Mouse (Mus musculus): Measurements from ENCODE around the gene Pola2. TPM values are rescaled to one million over a fixed set of nuclear protein-coding genes. Genes with fewer than 3 reads are reported as not detected.

The Pola2 gene
- polyA plus RNA-seq, 1 experiment from 2014 or later: 80.7 TPM

- H3K9me3 ChIP-seq: no peaks in the 10 kb centered on the region
- H3K4me3 ChIP-seq: no peak overlapping the region
- 87% methylated on average over 5 of the region's 5 CpGs for WGBS
- H3K36me3 ChIP-seq: peaks cover 72% of the 10 kb centered on the region
- no peak overlapping the region for H3K27ac ChIP-seq
- peaks cover 48% of the 10 kb centered on the region for H3K4me1 ChIP-seq
- no peaks in the 10 kb centered on the region for H3K27me3 ChIP-seq (ENCODE audit: insufficient read depth, poor library complexity, severe bottlenecking)
- DNase-seq (ENCODE audit: low spot score): no peak
Observed at GRCm38 (mm10) chr19:5957371-5957770, 6.6 kb downstream of the Pola2 start.

DNA sequence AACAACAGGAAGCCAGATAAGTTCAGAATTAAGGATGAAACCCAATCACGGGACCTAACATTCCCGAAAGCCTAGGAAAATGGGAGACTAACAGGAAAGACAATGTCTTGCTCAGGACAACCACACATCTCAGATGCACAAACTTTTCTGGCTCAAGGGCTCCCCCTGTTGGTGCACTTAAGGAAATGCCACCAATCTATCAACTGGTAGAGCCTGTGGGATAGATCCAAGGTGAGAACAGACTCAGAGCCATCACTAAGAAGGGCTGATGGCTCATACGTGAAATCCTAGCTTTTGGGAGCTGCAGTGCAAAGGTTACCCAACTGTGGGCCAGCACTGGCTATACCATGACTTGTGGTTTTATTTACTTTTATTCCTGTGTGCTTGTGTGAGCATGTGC is 7.3 kb downstream of the Pola2 start:
- Histone ChIP-seq H3K36me3 (peaks cover 75% of the 10 kb centered on the region), H3K9me3 (no peaks in the 10 kb centered on the region), H3K27me3 (ENCODE audit: insufficient read depth, poor library complexity, severe bottlenecking) (no peaks in the 10 kb centered on the region), H3K4me3 (no peak overlapping the region), H3K4me1 (peaks cover 52% of the 10 kb centered on the region), H3K27ac (no peak overlapping the region)
- 23% methylated on average over 3 of the region's 3 CpGs for WGBS
- DNase-seq (ENCODE audit: low spot score): peak; percentile 91

- H3K4me3 ChIP-seq: 0 out of 2 replicates have a peak overlapping the region, but pooled peaks have one; percentile 8
- H3K4me1 ChIP-seq: peaks cover 50% of the 10 kb centered on the region
- 58% methylated on average over 28 of the region's 28 CpGs for WGBS
- peak overlapping the region; percentile 47; the same call in 1 of the 2 replicates for H3K27ac ChIP-seq
- H3K27me3 ChIP-seq (ENCODE audit: insufficient read depth, poor library complexity, severe bottlenecking): no peaks in the 10 kb centered on the region
- peaks cover 75% of the 10 kb centered on the region for H3K36me3 ChIP-seq
- H3K9me3 ChIP-seq: no peaks in the 10 kb centered on the region
- no peak for DNase-seq (ENCODE audit: low spot score)
Observed at GRCm38 (mm10) chr19:5955704-5956670, 8.0 kb downstream of the Pola2 start.

GRCm38 (mm10) chr19:5954936-5955335 is 9.1 kb downstream of the Pola2 start:
- WGBS: 90% methylated on average over 10 of the region's 10 CpGs
- Histone ChIP-seq H3K27ac (0 out of 2 replicates have a peak overlapping the region, but pooled peaks have one; percentile 30), H3K9me3 (no peaks in the 10 kb centered on the region), H3K4me1 (peaks cover 49% of the 10 kb centered on the region), H3K36me3 (peaks cover 78% of the 10 kb centered on the region), H3K27me3 (ENCODE audit: insufficient read depth, poor library complexity, severe bottlenecking) (no peaks in the 10 kb centered on the region), H3K4me3 (no peak overlapping the region)
- DNase-seq (ENCODE audit: low spot score): no peak

DNA sequence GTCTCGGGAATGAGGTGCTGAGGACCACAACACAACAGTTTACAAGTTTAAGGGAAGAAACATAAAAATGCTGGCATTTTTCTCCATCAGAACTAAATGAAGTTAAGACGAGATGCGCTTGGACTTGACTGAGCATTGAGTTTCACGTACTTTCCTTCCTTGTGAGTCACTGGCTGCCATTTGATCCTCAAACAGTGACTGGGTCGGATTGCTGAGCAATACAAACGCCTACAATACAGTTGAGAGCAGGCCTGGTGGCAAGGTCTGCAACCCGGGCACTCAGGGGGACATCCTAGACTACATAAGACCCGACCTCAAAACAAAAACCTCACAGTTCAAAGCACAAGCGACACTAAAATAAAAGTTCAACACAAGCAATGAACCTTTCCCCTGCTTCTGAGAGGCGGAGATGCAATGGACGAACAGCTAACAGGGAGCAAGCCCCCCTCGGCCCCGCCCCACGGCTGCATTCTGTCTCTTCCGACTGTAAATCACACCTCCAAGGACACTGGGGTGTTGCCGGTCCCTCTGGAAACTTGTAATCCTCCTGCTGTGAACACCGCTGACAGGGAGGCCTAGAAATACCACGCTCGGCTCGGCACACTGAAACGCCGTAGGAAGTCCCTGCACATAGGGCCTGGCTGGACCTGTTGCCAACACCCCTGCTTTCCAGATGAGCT is 9.8 kb downstream of the Pola2 start:
- WGBS: 76% methylated on average over 22 of the region's 22 CpGs
- Histone ChIP-seq H3K9me3 (no peaks in the 10 kb centered on the region), H3K27me3 (ENCODE audit: insufficient read depth, poor library complexity, severe bottlenecking) (no peaks in the 10 kb centered on the region), H3K4me3 (no peak overlapping the region), H3K4me1 (peaks cover 49% of the 10 kb centered on the region), H3K36me3 (peaks cover 78% of the 10 kb centered on the region), H3K27ac (peak overlapping the region; percentile 87)
- DNase-seq (ENCODE audit: low spot score): no peak

- Histone ChIP-seq H3K4me3 (0 out of 2 replicates have a peak overlapping the region, but pooled peaks have one; percentile 16), H3K4me1 (peaks cover 49% of the 10 kb centered on the region), H3K27ac (peak overlapping the region; percentile 87), H3K9me3 (no peaks in the 10 kb centered on the region), H3K27me3 (ENCODE audit: insufficient read depth, poor library complexity, severe bottlenecking) (no peaks in the 10 kb centered on the region), H3K36me3 (peaks cover 77% of the 10 kb centered on the region)
- DNase-seq (ENCODE audit: low spot score): no peak
- 74% methylated on average over 19 of the region's 19 CpGs for WGBS
Observed at GRCm38 (mm10) chr19:5953201-5953770, 10.7 kb downstream of the Pola2 start.

GRCm38 (mm10) chr19:5952071-5952691 is 11.8 kb downstream of the Pola2 start:
- Histone ChIP-seq H3K27me3 (ENCODE audit: insufficient read depth, poor library complexity, severe bottlenecking) (no peaks in the 10 kb centered on the region), H3K4me3 (0 out of 2 replicates have a peak overlapping the region, but pooled peaks have one; percentile 13), H3K9me3 (no peaks in the 10 kb centered on the region), H3K27ac (peak overlapping the region; percentile 87), H3K4me1 (peaks cover 49% of the 10 kb centered on the region), H3K36me3 (peaks cover 79% of the 10 kb centered on the region)
- no peak for DNase-seq (ENCODE audit: low spot score)
- 55% methylated on average over 13 of the region's 13 CpGs for WGBS

GRCm38 (mm10) chr19:5951631-5952030 is 12.4 kb downstream of the Pola2 start:
- Histone ChIP-seq H3K9me3 (no peaks in the 10 kb centered on the region), H3K27ac (peak overlapping the region; percentile 87), H3K27me3 (ENCODE audit: insufficient read depth, poor library complexity, severe bottlenecking) (no peaks in the 10 kb centered on the region), H3K36me3 (peaks cover 81% of the 10 kb centered on the region), H3K4me3 (0 out of 2 replicates have a peak overlapping the region, but pooled peaks have one; percentile 13), H3K4me1 (peaks cover 50% of the 10 kb centered on the region)
- DNase-seq (ENCODE audit: low spot score): no peak
- WGBS: 77% methylated on average over 16 of the region's 16 CpGs

- WGBS: 94% methylated on average over 11 of the region's 11 CpGs
- no peak overlapping the region for H3K4me3 ChIP-seq
- H3K36me3 ChIP-seq: peaks cover 93% of the 10 kb centered on the region
- H3K9me3 ChIP-seq: no peaks in the 10 kb centered on the region
- H3K4me1 ChIP-seq: peaks cover 55% of the 10 kb centered on the region
- no peaks in the 10 kb centered on the region for H3K27me3 ChIP-seq (ENCODE audit: insufficient read depth, poor library complexity, severe bottlenecking)
- H3K27ac ChIP-seq: no peak overlapping the region
- no peak for DNase-seq (ENCODE audit: low spot score)
Observed at GRCm38 (mm10) chr19:5950218-5950617, 13.8 kb downstream of the Pola2 start.

GRCm38 (mm10) chr19:5945891-5946290 is 18.1 kb downstream of the Pola2 start:
- WGBS: 69% methylated on average over 8 of the region's 8 CpGs
- no peaks in the 10 kb centered on the region for H3K27me3 ChIP-seq (ENCODE audit: insufficient read depth, poor library complexity, severe bottlenecking)
- H3K9me3 ChIP-seq: no peaks in the 10 kb centered on the region
- DNase-seq (ENCODE audit: low spot score): no peak
- peaks cover 87% of the 10 kb centered on the region for H3K36me3 ChIP-seq
- no peak overlapping the region for H3K4me3 ChIP-seq
- H3K4me1 ChIP-seq: peaks cover 45% of the 10 kb centered on the region
- peak overlapping the region; percentile 86 for H3K27ac ChIP-seq

DNA sequence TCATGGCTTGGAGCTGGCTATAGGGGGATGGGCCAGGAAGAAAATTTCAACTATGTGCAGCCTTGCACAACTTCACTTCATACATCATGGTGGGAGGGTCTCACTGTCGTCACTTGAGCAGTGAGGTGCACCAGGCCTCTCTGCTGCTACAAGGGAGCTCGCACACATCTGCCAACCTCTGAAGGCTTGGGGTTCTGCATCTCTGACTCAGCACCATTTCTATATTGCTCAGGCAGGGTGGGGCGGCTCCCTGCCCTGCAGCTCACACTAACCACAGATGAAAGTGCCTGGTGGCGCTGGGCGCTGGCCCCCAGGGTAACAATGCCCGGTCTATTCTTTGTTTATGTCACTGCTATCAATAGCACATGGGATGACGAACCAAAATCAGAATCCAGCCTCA is 19.0 kb downstream of the Pola2 start:
- peak overlapping the region; percentile 86 for H3K27ac ChIP-seq
- 47% methylated on average over 7 of the region's 7 CpGs for WGBS
- no peaks in the 10 kb centered on the region for H3K27me3 ChIP-seq (ENCODE audit: insufficient read depth, poor library complexity, severe bottlenecking)
- no peaks in the 10 kb centered on the region for H3K9me3 ChIP-seq
- H3K36me3 ChIP-seq: peaks cover 85% of the 10 kb centered on the region
- peak; percentile 89 for DNase-seq (ENCODE audit: low spot score)
- H3K4me3 ChIP-seq: peak overlapping the region; percentile 31
- H3K4me1 ChIP-seq: peaks cover 49% of the 10 kb centered on the region

GRCm38 (mm10) chr19:5944145-5944544 is 19.9 kb downstream of the Pola2 start:
- WGBS: 56% methylated on average over 8 of the region's 8 CpGs
- H3K4me1 ChIP-seq: peaks cover 49% of the 10 kb centered on the region
- peak overlapping the region; percentile 86 for H3K27ac ChIP-seq

More at GRCm38 (mm10) chr19:5944145-5944544, 19.9 kb downstream of the Pola2 start:
- peaks cover 84% of the 10 kb centered on the region for H3K36me3 ChIP-seq
- H3K27me3 ChIP-seq (ENCODE audit: insufficient read depth, poor library complexity, severe bottlenecking): no peaks in the 10 kb centered on the region
- H3K9me3 ChIP-seq: no peaks in the 10 kb centered on the region
- no peak overlapping the region for H3K4me3 ChIP-seq
- no peak for DNase-seq (ENCODE audit: low spot score)

Data from heart, embryonic 10.5 days (tissue).